ENCODE assay signal across 9 mouse cellular contexts in genomic region chr9:21002270-21002626, GRCm38 (mm10). TPM values are rescaled to one million over a fixed set of nuclear protein-coding genes. Genes with fewer than 3 reads are reported as not detected.
DNase-seq lines count a peak whose midpoint lies in the region; ATAC-seq and TF ChIP-seq lines count a peak whose summit lies in the region.
"Had no signal": no experiment of that assay in that cellular context is flagged by ENCODE, and none has a peak within 500 bp of the region (broad histone marks: within the 10 kb centered on the region; RNA-seq: fewer than 3 reads in every experiment).

No protein-coding gene starts in this region.

- peak overlapping the region; percentile 88 for H3K9ac ChIP-seq in hindbrain, embryonic 13.5 days
- peak overlapping the region; percentile 89 for H3K9ac ChIP-seq in midbrain, embryonic 13.5 days (replicated peaks)

- DNase-seq in kidney, adult 2 months: no peak
- no peak for DNase-seq in kidney, postnatal 14 days
- no peak for DNase-seq in gastrocnemius, postnatal 36 days
- no peak for DNase-seq in thymus, postnatal 0 days (ENCODE audit: low spot score)
- DNase-seq in frontal cortex, adult 2 months (ENCODE audit: extremely low spot score in 1 of 2, low spot score in 1 of 2): no peak

- H3K27me3 ChIP-seq in kidney, adult 2 months (replicated peaks; ENCODE audit: control insufficient read depth, insufficient read depth, low read length): no peaks in the 10 kb centered on the region
- no peaks in the 10 kb centered on the region for H3K27me3 ChIP-seq in hindbrain, embryonic 13.5 days
- no peaks in the 10 kb centered on the region for H3K27me3 ChIP-seq in midbrain, embryonic 13.5 days
- H3K27me3 ChIP-seq: Patski had no signal

- intact Hi-C loops in gastrocnemius, postnatal 36 days (cut with DNase I): loop anchor here (5.0 kb wide), 1 partner anchor 50 kb away; no protein-coding TSS in a partner anchor

- no peaks in the 10 kb centered on the region; the same call in 1 of the 2 replicates for H3K36me3 ChIP-seq in kidney, adult 2 months (ENCODE audit: control insufficient read depth, insufficient read depth, low read length)
- H3K36me3 ChIP-seq in hindbrain, embryonic 13.5 days: peaks cover 25% of the 10 kb centered on the region
- peaks cover 28% of the 10 kb centered on the region for H3K36me3 ChIP-seq in midbrain, embryonic 13.5 days

- peak overlapping the region; percentile 22; the same call in 1 of the 2 replicates for H3K27ac ChIP-seq in kidney, adult 2 months (ENCODE audit: insufficient read depth, low read depth, low read length)
- H3K27ac ChIP-seq in brown adipose tissue, adult 24 weeks (replicated peaks; ENCODE audit: low read depth, low read length): no peak overlapping the region
- H3K27ac ChIP-seq in hindbrain, embryonic 13.5 days: peak overlapping the region; percentile 88
- H3K27ac ChIP-seq in midbrain, embryonic 13.5 days: peak overlapping the region; percentile 78

- no peak for TF ChIP-seq POLR2A in kidney, adult 2 months (IDR thresholded peaks at IDR 0.05; ENCODE audit: low read depth, low read length)

- TF ChIP-seq CTCF in kidney, adult 2 months (conservative IDR thresholded peaks at IDR 0.05; ENCODE audit: insufficient read depth, insufficient read length, low read depth, low read length): no peak

- no peak for ATAC-seq in hindbrain, embryonic 13.5 days (ENCODE audit: low FRiP score)
- peak; percentile 67 for ATAC-seq in midbrain, embryonic 13.5 days

- peak overlapping the region; percentile 81 for H3K4me2 ChIP-seq in hindbrain, embryonic 13.5 days
- peak overlapping the region; percentile 87 for H3K4me2 ChIP-seq in midbrain, embryonic 13.5 days (replicated peaks)

- 8% methylated on average over 7 of the region's 7 CpGs for WGBS in kidney, adult 2 months
- WGBS in hindbrain, embryonic 13.5 days: 12% methylated on average over 7 of the region's 7 CpGs
- WGBS in midbrain, embryonic 13.5 days: 17% methylated on average over 7 of the region's 7 CpGs

- no peaks in the 10 kb centered on the region; the same call in 1 of the 2 replicates for H3K4me1 ChIP-seq in kidney, adult 2 months (ENCODE audit: control insufficient read depth, insufficient read depth, low read length)
- no peaks in the 10 kb centered on the region for H3K4me1 ChIP-seq in brown adipose tissue, adult 24 weeks (ENCODE audit: control insufficient read depth, insufficient read depth, insufficient read length, low read length)
- peaks cover 12% of the 10 kb centered on the region for H3K4me1 ChIP-seq in hindbrain, embryonic 13.5 days (replicated peaks)
- peaks cover 15% of the 10 kb centered on the region for H3K4me1 ChIP-seq in midbrain, embryonic 13.5 days (replicated peaks)

- H3K9me3 ChIP-seq in hindbrain, embryonic 13.5 days: no peaks in the 10 kb centered on the region
- H3K9me3 ChIP-seq in midbrain, embryonic 13.5 days: no peaks in the 10 kb centered on the region

- peak overlapping the region; percentile 54 for H3K4me3 ChIP-seq in kidney, adult 2 months (ENCODE audit: insufficient read depth, low read depth, low read length)
- peak overlapping the region; percentile 84 for H3K4me3 ChIP-seq in brown adipose tissue, adult 24 weeks (ENCODE audit: insufficient read depth, low read depth, low read length)
- H3K4me3 ChIP-seq in hindbrain, embryonic 13.5 days: peak overlapping the region; percentile 82
- H3K4me3 ChIP-seq in midbrain, embryonic 13.5 days (replicated peaks): peak overlapping the region; percentile 87

RNA-seq across cellular contexts. Expression of gene Mrpl4, which starts 0.3 kb away (rescaled TPM):
- 175 and 213 TPM in 2 replicates for polyA plus RNA-seq in kidney, adult 2 months (2012; rRNA removed)
- polyA plus RNA-seq in brown adipose tissue, adult 24 weeks (2012; ENCODE audit: insufficient read depth, insufficient read length, missing spikeins): 140 and 185 TPM in 2 replicates
- polyA plus RNA-seq in hindbrain, embryonic 13.5 days (2015; fragmentation: Nextera tagmentation; extraction: Ambion mirVana): 98.2 and 104 TPM in 2 replicates
- 98.1 and 102 TPM in 2 replicates for polyA plus RNA-seq in midbrain, embryonic 13.5 days (2015; fragmentation: Nextera tagmentation; extraction: Ambion mirVana)
- 10 to 100 TPM; 58.5 to 58.7 TPM for total RNA-seq in gastrocnemius, postnatal 36 days (2021)
- polyA plus RNA-seq in thymus, postnatal 0 days (2015; fragmentation: Nextera tagmentation; extraction: Ambion mirVana): 116 and 130 TPM in 2 replicates
- 114 and 131 TPM in 2 replicates for polyA plus RNA-seq in frontal cortex, adult 2 months (2012; rRNA removed)

RNA-seq across cellular contexts. Expression of gene Icam1, which starts 13.5 kb away (rescaled TPM):
- polyA plus RNA-seq in kidney, adult 2 months (2012; rRNA removed): 23.4 and 25.9 TPM in 2 replicates
- 2.3 and 3.1 TPM in 2 replicates for polyA plus RNA-seq in brown adipose tissue, adult 24 weeks (2012; ENCODE audit: insufficient read depth, insufficient read length, missing spikeins)
- polyA plus RNA-seq in hindbrain, embryonic 13.5 days (2015; fragmentation: Nextera tagmentation; extraction: Ambion mirVana): 3.4 and 4.4 TPM in 2 replicates
- polyA plus RNA-seq in midbrain, embryonic 13.5 days (2015; fragmentation: Nextera tagmentation; extraction: Ambion mirVana): 2.9 and 3.9 TPM in 2 replicates
- total RNA-seq in gastrocnemius, postnatal 36 days (2021): 1 to 10 TPM; 1.9 to 2.1 TPM
- polyA plus RNA-seq in thymus, postnatal 0 days (2015; fragmentation: Nextera tagmentation; extraction: Ambion mirVana): 64.8 and 64.9 TPM in 2 replicates
- polyA plus RNA-seq in frontal cortex, adult 2 months (2012; rRNA removed): 2.9 and 3.5 TPM in 2 replicates

RNA-seq across cellular contexts. Expression of gene S1pr2, which starts 25.7 kb away (rescaled TPM):
- 3.5 and 4.0 TPM in 2 replicates for polyA plus RNA-seq in kidney, adult 2 months (2012; rRNA removed)
- polyA plus RNA-seq in brown adipose tissue, adult 24 weeks (2012; ENCODE audit: insufficient read depth, insufficient read length, missing spikeins): 1.3 and 2.6 TPM in 2 replicates
- 11.0 and 14.3 TPM in 2 replicates for polyA plus RNA-seq in hindbrain, embryonic 13.5 days (2015; fragmentation: Nextera tagmentation; extraction: Ambion mirVana)
- 8.5 and 9.5 TPM in 2 replicates for polyA plus RNA-seq in midbrain, embryonic 13.5 days (2015; fragmentation: Nextera tagmentation; extraction: Ambion mirVana)
- total RNA-seq in gastrocnemius, postnatal 36 days (2021): 1 to 10 TPM; 1.5 to 1.6 TPM
- 12.1 and 12.7 TPM in 2 replicates for polyA plus RNA-seq in thymus, postnatal 0 days (2015; fragmentation: Nextera tagmentation; extraction: Ambion mirVana)
- 1.8 TPM in 2 replicates for polyA plus RNA-seq in frontal cortex, adult 2 months (2012; rRNA removed)

RNA-seq across cellular contexts. Expression of gene Icam4, which starts 26.9 kb away (rescaled TPM):
- 1.2 and 1.4 TPM in 2 replicates for polyA plus RNA-seq in kidney, adult 2 months (2012; rRNA removed)
- polyA plus RNA-seq in brown adipose tissue, adult 24 weeks (2012; ENCODE audit: insufficient read depth, insufficient read length, missing spikeins): not detected in 2 replicates
- polyA plus RNA-seq in hindbrain, embryonic 13.5 days (2015; fragmentation: Nextera tagmentation; extraction: Ambion mirVana): 0.21 TPM in 1 of 2 replicates, not detected in the other
- polyA plus RNA-seq in midbrain, embryonic 13.5 days (2015; fragmentation: Nextera tagmentation; extraction: Ambion mirVana): 0.23 TPM in 2 replicates
- total RNA-seq in gastrocnemius, postnatal 36 days (2021): 1 to 10 TPM; 1.2 to 1.7 TPM
- 0.31 and 0.48 TPM in 2 replicates for polyA plus RNA-seq in thymus, postnatal 0 days (2015; fragmentation: Nextera tagmentation; extraction: Ambion mirVana)
- polyA plus RNA-seq in frontal cortex, adult 2 months (2012; rRNA removed): 3.3 TPM in 2 replicates

RNA-seq across cellular contexts. Expression of gene Icam5, which starts 29.6 kb away (rescaled TPM):
- polyA plus RNA-seq in kidney, adult 2 months (2012; rRNA removed): 0.34 and 0.49 TPM in 2 replicates
- not detected in 2 replicates for polyA plus RNA-seq in brown adipose tissue, adult 24 weeks (2012; ENCODE audit: insufficient read depth, insufficient read length, missing spikeins)
- polyA plus RNA-seq in hindbrain, embryonic 13.5 days (2015; fragmentation: Nextera tagmentation; extraction: Ambion mirVana): 0.58 and 0.80 TPM in 2 replicates
- 0.32 and 0.34 TPM in 2 replicates for polyA plus RNA-seq in midbrain, embryonic 13.5 days (2015; fragmentation: Nextera tagmentation; extraction: Ambion mirVana)
- total RNA-seq in gastrocnemius, postnatal 36 days (2021): not detected
- polyA plus RNA-seq in thymus, postnatal 0 days (2015; fragmentation: Nextera tagmentation; extraction: Ambion mirVana): 0.14 and 0.33 TPM in 2 replicates
- polyA plus RNA-seq in frontal cortex, adult 2 months (2012; rRNA removed): 220 and 241 TPM in 2 replicates
